Mouse (Mus musculus) spleen, adult 12 weeks (tissue): ENCODE measurements around the gene Ahctf1.
A peak's percentile ranks its signal among the peaks of the same experiment; 100 is the strongest.
"Not testable (repeated sequence)": the region's sequence is repeated elsewhere in the genome, so short reads cannot be mapped to it uniquely, and the experiment has no call there.

Experiments used
- DNase-seq: peaks from one replicate; pipeline ENCODE4 v3.0.0; 2022; ENCODE audit warnings: low spot score

Ahctf1 gene

GRCm38 (mm10) chr1:179804140-179804881 is 831 bp upstream of the Ahctf1 start:
- DNase-seq = no peak

GRCm38 (mm10) chr1:179802610-179803512 is 619 bp downstream of the Ahctf1 start, which contains the start of gene Gm10518:
TSS of gene Gm10518 (plus strand) at chr1:179803376.
- peak; percentile 65 for DNase-seq

- DNase-seq = no peak
These were observed 4.7 kb downstream of the Ahctf1 start for GRCm38 (mm10) chr1:179798794-179799193.

GRCm38 (mm10) chr1:179787281-179787680 is 16.2 kb downstream of the Ahctf1 start:
- DNase-seq = no peak

- DNase-seq = no peak
These were observed 18.0 kb downstream of the Ahctf1 start for GRCm38 (mm10) chr1:179785502-179785901.

GRCm38 (mm10) chr1:179784098-179784497 is 19.4 kb downstream of the Ahctf1 start:
- DNase-seq = no peak

GRCm38 (mm10) chr1:179776831-179777230 is 26.6 kb downstream of the Ahctf1 start:
- no peak for DNase-seq

- DNase-seq = no peak
These were observed 42.9 kb downstream of the Ahctf1 start for GRCm38 (mm10) chr1:179760553-179760952.

GRCm38 (mm10) chr1:179760086-179760485 is 43.4 kb downstream of the Ahctf1 start:
- DNase-seq = no peak

- no peak for DNase-seq
These were observed 47.0 kb downstream of the Ahctf1 start for GRCm38 (mm10) chr1:179756477-179756876.

- no peak for DNase-seq
These were observed 50.5 kb downstream of the Ahctf1 start for GRCm38 (mm10) chr1:179753006-179753405.

GRCm38 (mm10) chr1:179752276-179752675 is 51.2 kb downstream of the Ahctf1 start:
- DNase-seq = no peak

- no peak for DNase-seq
These were observed 58.3 kb downstream of the Ahctf1 start, which contains the start of gene Kif28 for GRCm38 (mm10) chr1:179745171-179745570. TSS of gene Kif28 (minus strand) at chr1:179745271.

- DNase-seq = no peak
These were observed 59.8 kb downstream of the Ahctf1 start for GRCm38 (mm10) chr1:179743593-179744193.

GRCm38 (mm10) chr1:179736483-179736882 is 67.0 kb downstream of the Ahctf1 start:
- no peak for DNase-seq

- DNase-seq = peak; percentile 58
These were observed 68.7 kb downstream of the Ahctf1 start for GRCm38 (mm10) chr1:179734500-179735474.

- DNase-seq = no peak
These were observed 72.1 kb downstream of the Ahctf1 start for GRCm38 (mm10) chr1:179731391-179731790.

GRCm38 (mm10) chr1:179728661-179729060 is 74.8 kb downstream of the Ahctf1 start:
- no peak for DNase-seq

- DNase-seq = no peak
These were observed 80.5 kb downstream of the Ahctf1 start for GRCm38 (mm10) chr1:179722811-179723469.

GRCm38 (mm10) chr1:179715786-179716185 is 87.7 kb downstream of the Ahctf1 start:
- DNase-seq = no peak

GRCm38 (mm10) chr1:179715289-179715688 is 88.2 kb downstream of the Ahctf1 start:
- not testable (repeated sequence) for DNase-seq
